Mouse (Mus musculus): Measurements from ENCODE around the gene C9orf72.
"Not testable (repeated sequence)": the region's sequence is repeated elsewhere in the genome, so short reads cannot be mapped to it uniquely, and the experiment has no call there.

C9orf72 gene

DNA sequence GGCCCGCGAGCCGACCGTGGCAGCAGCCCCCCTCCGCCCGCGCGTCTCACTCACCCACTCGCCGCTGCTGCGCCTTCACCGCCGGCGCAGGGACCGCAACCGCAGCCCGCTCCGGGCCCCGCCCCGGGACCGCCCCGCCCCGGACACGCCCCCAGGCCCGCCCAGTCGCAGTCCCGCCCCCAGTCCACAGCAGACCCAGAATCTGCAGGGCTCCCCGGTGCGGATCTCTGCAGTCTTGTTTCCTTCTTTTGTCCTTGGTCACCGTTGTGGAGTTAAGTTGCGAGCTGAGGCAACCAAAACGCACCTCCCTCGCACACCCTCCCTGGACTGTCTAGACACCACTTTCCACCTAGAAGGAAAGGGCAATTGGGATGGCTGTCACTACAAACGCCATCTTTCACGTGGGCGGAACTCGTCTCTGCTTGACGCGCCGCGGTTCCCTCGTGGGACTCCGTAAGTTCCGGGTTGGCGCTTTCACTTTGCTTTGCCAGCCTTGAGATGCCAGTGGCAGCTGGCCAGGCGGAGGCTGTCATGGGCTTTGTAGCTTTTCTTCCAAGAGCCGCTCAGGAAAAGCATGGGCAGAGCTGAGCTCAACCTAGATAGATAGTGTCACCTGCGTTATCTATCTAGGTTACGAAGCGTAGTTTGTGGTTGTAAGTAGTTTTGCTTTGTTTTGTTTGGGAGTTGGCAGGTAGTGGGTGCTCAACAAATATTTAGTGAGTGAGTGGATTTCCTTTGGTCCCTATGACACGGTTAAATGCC lies at the start of gene C9orf72:
TSS of gene C9orf72 (minus strand) at position 442 of the 762 bp plus-strand sequence.
- DNase-seq: peak; percentile 98

- no peak for DNase-seq
Measured at GRCm38 (mm10) chr4:35259006-35259405, 33.0 kb upstream of the C9orf72 start.

GRCm38 (mm10) chr4:35244023-35244422 lies 18.0 kb upstream of the C9orf72 start:
- DNase-seq: no peak

DNA sequence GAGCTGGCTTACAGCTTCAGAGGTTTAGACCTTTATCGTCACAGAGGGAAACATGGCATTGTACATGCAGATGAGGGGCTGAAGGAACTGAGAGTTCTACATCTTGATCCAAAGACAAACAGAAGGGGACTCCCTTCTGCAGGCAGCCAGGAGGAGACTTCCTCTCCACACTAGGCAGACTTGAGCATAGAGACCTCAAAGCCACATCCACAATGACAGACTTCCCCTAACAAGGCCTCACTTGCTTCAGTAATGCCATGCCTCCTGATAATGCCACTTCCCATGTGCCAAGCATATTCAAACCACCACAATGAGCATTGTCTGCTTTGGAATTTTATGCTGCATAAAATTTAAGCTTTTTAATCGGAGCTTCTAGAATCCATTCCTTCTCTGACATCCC lies 15.8 kb upstream of the C9orf72 start:
- no peak for DNase-seq

DNA sequence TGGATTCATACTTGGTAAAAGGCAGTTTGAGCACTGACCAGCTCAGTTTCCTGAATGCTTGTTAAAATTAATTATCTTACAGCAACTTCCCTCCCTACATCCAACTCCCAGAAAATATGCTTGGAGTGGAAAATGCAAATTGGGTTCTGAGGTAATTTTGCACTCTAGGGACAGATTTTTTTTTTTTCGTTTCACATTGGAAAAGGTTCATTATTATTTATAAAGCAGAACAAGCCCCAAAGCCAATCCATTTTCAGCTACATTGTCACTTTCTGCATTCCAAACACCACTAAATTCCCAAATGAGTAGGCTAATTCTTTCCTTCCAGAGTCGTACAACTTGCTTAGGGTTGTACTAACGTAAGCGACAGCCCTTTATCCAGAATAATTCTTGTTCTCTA lies 12.7 kb upstream of the C9orf72 start:
- DNase-seq: no peak

- not testable (repeated sequence) for DNase-seq
Measured at GRCm38 (mm10) chr4:35238240-35238639, 12.3 kb upstream of the C9orf72 start.

- DNase-seq: no peak
Measured at GRCm38 (mm10) chr4:35236313-35236712, 10.3 kb upstream of the C9orf72 start.

DNA sequence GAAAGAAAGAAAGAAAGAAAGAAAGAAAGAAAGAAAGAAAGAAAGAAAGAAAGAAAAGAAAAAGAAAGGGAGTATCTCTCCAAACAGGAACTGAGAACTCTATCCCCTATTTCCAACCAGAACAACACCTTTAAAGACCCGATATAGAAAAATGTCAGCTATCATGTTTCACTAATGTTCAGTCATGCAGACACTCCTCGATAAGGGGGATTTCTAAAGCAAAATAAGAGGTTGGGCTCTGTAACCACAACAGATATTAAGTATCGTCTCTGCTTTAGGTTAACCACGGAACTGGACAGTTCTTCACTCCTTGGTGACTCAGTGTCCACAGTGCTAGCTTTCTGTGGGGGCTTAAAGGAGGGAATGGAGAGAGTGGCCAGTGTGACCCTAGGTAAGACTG lies 2.3 kb upstream of the C9orf72 start:
- DNase-seq: no peak

GRCm38 (mm10) chr4:35226496-35226992 lies 569 bp upstream of the C9orf72 start:
- DNase-seq: no peak

DNA sequence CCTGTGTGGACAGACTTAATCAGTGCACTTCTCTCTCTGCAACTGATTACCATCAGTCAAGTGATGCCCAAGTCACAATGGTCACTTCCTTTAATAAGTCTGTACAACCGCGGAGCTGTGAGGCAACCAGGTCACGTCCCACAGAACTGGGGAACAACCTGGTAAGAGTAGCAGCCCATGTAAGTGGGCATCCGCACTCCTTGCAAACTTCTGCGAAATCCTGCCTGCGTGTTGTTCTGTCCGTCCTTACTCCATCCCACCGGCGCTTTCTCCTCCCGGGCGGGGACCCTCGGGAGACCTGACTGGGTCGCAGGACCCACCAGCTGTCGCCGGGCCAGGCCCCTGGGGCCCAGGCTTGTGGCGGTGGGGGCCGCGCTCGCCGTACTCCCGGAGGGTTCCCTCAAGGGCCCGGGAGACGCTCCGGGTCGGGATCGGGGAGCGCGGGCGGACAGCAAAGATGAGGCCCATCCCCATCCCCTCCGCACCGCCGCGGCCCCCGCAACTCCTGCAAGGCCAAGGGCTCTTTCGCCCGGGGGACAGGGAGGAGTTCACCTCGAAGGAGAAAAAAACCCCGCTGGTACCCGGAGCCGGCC lies 738 bp downstream of the C9orf72 start:
- no peak for DNase-seq

DNA sequence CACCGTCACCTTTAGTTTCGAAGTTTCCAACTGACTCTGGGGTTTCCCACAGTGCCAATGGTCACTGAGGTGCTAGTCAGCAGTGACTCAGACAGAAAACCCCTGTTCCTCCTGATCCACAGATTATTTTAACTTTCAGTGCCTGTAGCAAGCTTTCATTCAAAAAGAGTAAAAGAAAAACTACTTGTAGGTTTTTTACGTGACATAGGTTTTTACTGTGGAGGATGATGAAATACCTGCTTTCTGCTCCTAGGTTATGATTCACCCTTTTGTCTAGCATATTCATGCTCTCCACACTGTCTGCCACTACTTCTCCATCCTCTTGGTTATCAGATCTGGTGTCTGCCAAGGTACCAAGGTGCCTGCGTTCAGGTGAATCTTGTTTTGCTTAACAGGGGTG lies 1.9 kb downstream of the C9orf72 start:
- DNase-seq: peak; percentile 10

DNA sequence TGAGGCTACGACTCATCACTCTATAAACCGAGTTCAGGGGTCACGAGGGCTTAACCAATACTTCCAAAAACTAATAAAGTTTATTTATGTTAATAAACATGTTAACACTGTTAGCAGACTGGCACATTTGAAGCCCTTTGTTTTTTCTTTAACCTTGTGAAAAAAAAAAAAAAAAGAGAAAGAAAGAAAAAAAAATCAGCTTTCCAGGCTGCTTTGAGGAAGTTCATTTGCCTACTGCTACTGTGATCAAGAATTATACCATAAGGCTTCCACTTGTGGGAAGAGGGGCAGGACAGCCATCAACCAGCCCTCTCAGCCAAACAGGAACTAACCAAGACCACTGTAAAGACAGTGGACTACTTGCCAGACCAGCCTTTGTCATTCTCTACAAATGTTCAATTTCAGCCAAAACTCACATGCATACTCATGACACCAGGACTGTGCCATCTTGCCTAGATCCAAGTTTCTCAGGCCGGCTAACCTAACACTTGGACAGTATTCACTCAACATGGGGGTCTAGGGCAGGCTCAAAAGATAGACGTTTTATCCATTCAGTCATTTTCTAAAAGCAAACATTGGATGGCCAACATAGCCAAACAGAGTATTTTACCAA lies 2.5 kb downstream of the C9orf72 start:
- DNase-seq: no peak

GRCm38 (mm10) chr4:35221903-35222302 lies 4.1 kb downstream of the C9orf72 start:
- no peak for DNase-seq

DNA sequence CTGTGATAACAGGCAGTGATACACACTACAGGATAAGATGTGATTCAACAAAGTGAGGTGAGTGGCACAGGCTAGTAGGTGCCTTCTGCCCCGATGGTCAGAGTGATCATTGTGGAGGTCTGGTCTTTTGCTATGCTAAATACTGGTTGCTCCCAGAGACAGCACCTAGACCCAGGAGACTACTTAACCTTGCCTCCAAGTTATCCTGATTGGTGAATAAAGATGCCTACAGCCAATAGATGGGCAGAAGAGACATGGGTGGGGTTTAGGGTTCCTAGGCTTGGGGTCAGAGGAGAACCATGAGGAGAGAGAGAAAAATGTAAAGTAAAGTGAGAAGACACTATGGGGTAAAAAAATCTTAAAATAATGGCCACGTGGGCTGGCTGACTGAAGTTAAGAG lies 4.8 kb downstream of the C9orf72 start:
- no peak for DNase-seq

GRCm38 (mm10) chr4:35220108-35220731 lies 5.8 kb downstream of the C9orf72 start:
- no peak for DNase-seq

DNA sequence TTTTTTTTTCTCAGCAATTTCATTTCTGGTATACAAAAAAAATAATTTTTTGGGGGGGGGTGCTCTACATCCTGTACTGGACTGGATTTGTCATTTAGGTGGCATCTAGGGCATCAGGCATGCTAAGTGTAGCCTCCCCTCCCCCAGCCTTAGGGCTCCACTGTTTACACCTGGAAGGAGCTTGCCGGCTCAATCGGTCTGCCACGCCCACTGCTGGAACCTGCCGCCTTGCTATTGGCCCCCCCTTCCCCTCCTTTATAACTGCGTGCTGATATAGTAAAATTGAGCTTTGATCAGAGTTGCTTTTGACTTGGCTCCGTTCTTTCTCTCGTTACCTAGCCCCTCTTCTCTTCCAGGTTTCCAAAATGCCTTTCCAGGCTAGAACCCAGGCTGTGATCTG lies 21.3 kb downstream of the C9orf72 start:
- no peak for DNase-seq

DNA sequence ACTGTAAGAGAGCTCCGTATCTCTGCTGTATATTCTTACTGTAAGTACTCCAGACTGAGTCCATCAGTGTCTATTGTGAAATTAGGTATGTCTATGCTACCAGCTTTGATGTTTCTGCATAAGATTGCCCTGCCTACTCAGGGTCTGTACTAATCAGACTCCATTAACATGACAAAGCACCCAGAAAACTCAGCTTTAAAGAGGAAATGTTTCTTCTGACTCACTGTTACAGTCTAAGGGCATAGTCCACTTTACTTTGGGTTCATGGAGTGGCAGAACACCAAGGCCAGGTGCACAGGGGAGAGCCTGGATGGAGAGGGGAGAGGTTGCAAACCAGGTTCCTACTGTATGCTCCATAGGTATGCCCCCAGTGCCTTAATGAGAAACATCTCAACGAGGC lies 22.3 kb downstream of the C9orf72 start:
- DNase-seq: no peak

GRCm38 (mm10) chr4:35201700-35202099 lies 24.3 kb downstream of the C9orf72 start:
- DNase-seq: no peak

GRCm38 (mm10) chr4:35192725-35193124 lies 33.2 kb downstream of the C9orf72 start:
- DNase-seq: no peak

GRCm38 (mm10) chr4:35189794-35190193 lies 36.2 kb downstream of the C9orf72 start:
- no peak for DNase-seq

GRCm38 (mm10) chr4:35187617-35188326 lies 38.2 kb downstream of the C9orf72 start:
- DNase-seq: no peak

GRCm38 (mm10) chr4:35177926-35178645 lies 47.9 kb downstream of the C9orf72 start:
- DNase-seq: no peak
